Mouse (Mus musculus): ENCODE data around the gene Noa1. TPM values are rescaled to one million over a fixed set of nuclear protein-coding genes. Genes with fewer than 3 reads are reported as not detected.

The Noa1 gene
- polyA plus RNA-seq, 1 experiment from 2014 or later: 30.4 TPM

Small RNAs within 50 kb of the gene (microRNA-seq; reads per million reads assigned to microRNA genes)
- gene Mir5098: not detected

Other genes starting within 250 kb of the Noa1 start
- 6.7 and 8.5 TPM in 2 replicates for gene Hopx, start 195.0 kb downstream of the Noa1 start, polyA plus RNA-seq (2014; fragmentation: Nextera tagmentation; extraction: Ambion mirVana)
- 1.3 and 1.6 TPM in 2 replicates for gene Spink2, start 98.6 kb downstream of the Noa1 start, polyA plus RNA-seq (2014; fragmentation: Nextera tagmentation; extraction: Ambion mirVana)
- gene Rest, start 44.6 kb downstream of the Noa1 start, polyA plus RNA-seq (2014; fragmentation: Nextera tagmentation; extraction: Ambion mirVana): 33.6 and 35.7 TPM in 2 replicates
- gene Polr2b, start 63 bp upstream of the Noa1 start, polyA plus RNA-seq (2014; fragmentation: Nextera tagmentation; extraction: Ambion mirVana): 59.8 and 67.5 TPM in 2 replicates
- gene Igfbp7, start 98.0 kb upstream of the Noa1 start, polyA plus RNA-seq (2014; fragmentation: Nextera tagmentation; extraction: Ambion mirVana): 52.4 and 57.9 TPM in 2 replicates